Mouse (Mus musculus) spleen, postnatal 36 days (tissue): ENCODE results near the gene Amn.

Experiments
- DNase-seq, 2 experiments: peaks; one replicate each; pipeline ENCODE4 v3.0.0; 2022; ENCODE audit warnings: low spot score in 2 of 2, mixed read lengths in 1 of 2

Gene Amn

DNA sequence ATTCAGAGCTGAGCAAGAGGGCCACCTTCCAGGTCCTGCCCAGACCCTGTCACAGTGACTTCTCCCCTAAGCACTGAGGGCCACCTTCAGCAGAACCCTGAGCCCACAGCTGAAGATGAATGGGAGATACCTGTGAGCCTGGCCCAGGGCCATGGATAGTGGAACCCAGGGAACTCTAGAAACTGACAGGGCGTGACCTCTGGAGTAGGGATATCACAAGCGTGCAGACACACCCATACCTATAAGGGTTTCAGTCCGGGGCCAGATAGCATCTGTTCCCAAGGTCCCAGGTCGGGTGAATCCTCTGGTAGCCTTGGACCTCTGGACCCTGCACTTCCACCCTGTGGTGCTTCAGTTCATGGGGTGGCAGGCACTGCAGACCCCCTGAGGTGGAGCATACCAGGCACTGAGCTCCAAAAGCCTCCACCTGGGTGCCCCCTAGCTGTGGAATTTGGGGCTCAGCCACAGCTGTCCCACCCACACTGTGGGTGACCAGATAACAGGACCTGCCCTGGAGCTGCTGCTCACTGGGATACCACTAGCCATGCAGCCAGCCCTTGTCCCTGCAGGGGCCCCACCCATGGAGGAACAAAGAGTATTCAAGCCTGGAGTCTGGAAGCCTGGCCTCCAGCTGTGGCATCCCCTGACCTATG, 3.1 kb upstream of the Amn start:
- DNase-seq, result no peak

- DNase-seq, result no peak
Observed at GRCm38 (mm10) chr12:111271406-111271805, 511 bp downstream of the Amn start.

DNA sequence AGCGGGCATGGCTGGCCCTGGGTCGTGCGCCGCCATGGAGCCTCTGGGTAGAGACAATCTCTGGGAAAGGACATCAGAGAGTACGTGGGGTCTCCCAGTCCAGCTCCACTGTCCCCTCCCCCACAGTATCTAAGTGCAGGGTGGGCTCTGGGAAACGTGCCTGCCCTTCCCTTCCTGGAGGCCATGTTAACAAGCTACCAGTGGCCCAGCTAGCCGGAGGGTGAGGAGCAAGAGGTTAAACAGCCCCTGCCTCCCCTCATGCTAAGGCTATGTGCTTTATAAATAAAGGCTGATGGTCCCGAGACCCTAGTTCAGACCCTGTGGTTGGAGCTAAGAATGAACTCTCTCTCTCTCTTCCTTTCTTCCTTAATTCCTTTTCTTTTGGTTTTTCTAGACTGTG, 1.1 kb downstream of the Amn start:
- no peak for DNase-seq

- DNase-seq, result peak; percentile 25 to 36
Observed at GRCm38 (mm10) chr12:111272420-111272819, 1.5 kb downstream of the Amn start.

DNA sequence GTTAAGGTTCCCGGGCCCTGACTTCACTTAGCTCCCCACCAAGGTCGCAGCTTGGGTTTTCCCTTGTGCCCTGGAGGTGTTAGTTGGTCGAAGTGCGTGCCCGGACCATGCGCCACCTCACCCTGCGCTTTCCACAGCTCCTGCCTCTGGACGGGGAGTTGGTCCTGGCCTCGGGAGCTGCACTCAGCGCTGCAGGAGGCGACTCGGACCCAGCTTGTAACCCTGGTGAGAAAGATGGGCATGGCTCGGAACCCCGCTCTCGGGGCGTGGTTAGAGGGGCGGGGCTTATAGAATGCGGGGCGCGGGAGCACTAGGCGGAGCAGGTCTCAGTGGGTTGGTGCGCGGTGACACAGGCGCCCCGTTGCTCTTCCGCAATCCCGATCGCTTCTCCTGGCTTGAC, 3.1 kb downstream of the Amn start:
- DNase-seq, result no peak

- no peak for DNase-seq
Observed at GRCm38 (mm10) chr12:111274447-111275149, 3.7 kb downstream of the Amn start.

- no peak for DNase-seq
Observed at GRCm38 (mm10) chr12:111275150-111275841, 4.4 kb downstream of the Amn start.

DNA sequence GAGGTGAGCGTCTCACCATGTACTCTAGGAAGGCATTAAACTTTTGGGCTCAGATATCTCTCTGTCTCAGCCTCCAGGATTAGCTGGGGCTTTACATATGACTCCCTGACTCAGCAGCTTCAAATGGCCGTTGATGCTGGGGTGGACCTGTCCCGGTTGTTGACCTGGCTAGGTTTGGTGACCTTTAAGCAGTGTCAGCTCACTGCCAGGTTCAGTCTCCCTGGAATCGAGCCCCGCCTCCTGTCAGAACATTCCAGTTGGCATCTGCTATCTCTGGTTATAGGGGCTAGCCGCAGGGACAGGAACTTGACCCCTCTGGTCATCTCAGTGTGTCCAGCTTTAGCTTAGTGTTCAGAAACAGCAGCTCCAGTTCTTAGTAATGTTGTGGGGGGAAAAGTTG, 5.5 kb downstream of the Amn start:
- DNase-seq, result no peak

DNA sequence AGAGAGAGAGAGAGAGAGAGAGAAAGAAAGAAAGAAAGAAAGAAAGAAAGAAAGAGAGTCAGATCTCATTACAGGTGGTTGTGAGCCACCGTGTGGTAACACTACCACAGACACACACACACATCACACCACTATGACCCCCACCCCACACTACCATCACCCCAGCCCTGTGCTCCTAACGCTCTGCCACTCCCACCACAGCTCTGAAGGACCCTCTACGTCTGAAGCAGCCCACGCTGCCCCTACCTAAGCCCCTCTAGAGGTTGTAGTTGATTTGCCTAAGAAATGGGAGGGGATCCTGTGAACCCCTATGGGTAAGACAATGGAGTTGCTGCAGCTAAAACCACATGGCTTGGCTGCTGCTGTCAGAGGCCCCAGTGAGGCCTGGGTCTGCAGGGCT, 12.7 kb downstream of the Amn start:
- DNase-seq, result no peak

- DNase-seq, result no peak
Observed at GRCm38 (mm10) chr12:111284532-111284931, 13.6 kb downstream of the Amn start.

GRCm38 (mm10) chr12:111293025-111293424, 22.1 kb downstream of the Amn start:
- DNase-seq, result no peak

DNA sequence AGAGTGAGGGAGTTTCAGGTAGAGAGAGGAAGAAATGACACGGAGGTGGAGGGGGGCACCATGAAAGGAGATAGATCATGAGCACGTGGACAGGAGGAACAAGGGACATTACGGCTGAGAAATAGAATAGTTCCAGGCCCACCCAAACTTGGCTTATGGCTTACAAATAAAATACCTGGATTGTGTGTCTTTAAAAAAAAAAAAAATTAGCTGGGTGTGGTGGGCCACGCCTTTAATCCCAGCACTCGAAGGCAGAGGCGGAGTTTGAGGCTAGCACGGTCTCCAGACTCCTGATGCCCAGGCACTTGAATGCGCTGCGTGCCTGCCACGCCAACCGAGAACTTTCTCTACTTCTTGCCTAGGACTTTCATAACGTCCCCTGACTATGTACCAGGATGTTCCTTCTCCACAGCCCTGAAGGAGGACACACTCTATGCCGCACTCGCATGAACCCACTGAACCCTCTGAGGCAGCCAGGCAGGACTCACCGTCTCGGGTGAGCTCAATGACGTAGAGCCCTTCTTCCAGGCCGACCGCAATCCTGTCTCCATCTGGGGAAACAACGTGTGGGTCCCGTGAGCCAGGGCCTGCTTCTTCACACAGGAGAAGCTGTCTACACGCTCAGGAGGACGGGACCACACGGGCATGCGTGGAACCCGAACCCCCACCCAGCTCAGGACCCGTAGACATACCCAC, 30.6 kb downstream of the Amn start:
- no peak for DNase-seq

DNA sequence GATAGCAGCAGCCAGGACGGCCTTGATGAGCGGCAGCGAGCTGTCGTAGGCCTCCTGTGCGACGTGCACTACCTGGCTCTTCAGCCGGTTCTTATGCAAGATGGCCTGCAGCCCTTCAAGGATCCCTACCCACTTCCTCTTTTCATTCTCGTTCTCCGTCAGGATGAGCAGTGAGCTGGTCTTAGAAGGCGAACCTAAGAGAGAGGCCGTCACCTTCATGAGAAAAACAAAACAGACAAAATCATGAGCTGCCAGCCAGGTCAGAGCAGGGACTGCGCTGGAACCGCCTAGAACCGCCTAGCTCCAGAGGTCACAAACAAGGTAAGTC, 31.1 kb downstream of the Amn start:
- DNase-seq, result no peak

DNA sequence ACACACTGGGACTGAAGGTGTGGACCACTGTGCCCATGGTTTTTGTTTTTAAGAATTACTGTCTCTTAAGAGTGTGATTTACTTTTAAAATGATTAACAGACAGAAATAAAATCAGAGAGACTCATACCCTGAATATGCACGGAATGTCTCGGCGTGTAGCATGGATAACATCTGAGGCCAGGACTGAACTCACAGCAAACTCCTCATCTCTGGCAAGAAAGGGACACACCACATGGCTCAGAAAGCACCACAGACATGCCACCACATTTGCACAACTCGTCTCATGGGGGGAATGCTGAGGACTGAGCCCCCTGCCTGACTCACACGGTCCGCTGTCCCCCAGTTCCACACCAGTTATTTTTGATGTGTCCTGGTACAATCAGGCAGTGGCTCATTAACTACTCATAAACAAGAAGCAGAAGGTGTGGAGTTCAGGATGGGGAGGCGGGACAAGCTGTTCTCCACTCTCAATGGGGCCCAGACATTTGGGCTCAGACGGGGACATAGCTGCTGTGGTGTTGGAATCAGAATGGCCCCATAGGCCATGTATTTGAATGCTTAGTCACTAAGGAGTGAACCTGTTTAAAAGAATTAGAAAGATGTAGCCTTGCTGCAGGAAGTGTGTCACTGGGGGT, 32.9 kb downstream of the Amn start:
- no peak for DNase-seq

GRCm38 (mm10) chr12:111306821-111307220, 35.9 kb downstream of the Amn start:
- DNase-seq, result no peak

- DNase-seq, result no peak
Observed at GRCm38 (mm10) chr12:111309256-111309655, 38.4 kb downstream of the Amn start.

DNA sequence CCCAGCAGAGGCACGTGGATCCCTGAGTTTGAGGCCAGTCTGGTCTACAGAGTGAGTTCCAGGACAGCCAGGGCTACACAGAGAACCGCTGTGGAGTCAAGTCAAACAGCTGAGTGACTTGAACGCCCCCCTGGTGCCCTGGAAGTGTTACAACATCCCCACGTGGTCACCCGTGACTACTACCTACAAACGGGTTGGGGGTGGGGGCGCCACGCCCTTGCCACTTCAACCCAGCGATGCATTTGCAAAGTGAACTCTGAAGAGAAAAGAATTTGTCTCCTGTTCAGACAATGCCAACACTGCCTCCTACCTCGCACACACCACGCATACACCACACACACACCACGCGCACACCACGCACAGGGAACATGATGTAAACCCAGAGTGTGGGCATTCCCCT, 39.0 kb downstream of the Amn start:
- no peak for DNase-seq

DNA sequence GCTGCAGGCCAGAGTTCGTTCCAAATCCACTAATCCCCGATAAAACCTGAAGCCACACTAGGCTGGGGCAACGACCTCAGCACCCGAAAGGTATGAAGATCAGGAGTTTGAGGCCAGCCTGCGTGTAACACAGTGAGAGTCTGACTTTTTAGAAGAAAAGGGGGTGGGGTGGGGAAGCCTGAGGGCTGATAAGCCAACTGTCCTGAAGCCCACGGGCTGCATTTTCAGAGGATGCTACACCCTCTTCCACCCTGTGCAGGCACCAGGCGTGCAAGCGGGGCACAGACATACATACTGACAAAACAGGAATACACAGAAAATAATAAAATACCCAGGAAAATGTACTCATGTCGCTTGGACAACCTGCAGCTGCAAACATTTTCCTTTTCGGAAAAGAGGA, 40.9 kb downstream of the Amn start:
- no peak for DNase-seq

GRCm38 (mm10) chr12:111314273-111314672, 43.4 kb downstream of the Amn start:
- DNase-seq, result no peak

DNA sequence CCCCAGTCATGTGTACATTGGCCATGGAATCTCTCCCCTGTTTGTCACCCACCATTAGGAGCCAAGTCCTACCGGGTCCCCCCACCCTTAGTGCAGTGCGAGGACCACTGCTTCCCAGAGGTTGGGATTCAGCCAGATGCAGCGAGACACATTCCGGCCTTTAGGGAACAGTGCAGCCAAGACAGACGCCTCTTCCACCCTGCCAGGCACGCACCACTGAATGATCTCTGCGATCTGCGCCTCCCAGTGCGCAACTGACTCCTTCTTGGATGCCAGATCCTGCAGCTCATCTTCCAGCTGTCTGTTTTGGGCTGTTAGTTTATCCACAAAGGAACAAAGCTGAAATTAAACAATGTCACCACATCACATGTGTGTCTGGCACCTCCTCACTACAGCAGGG, 46.8 kb downstream of the Amn start:
- no peak for DNase-seq

GRCm38 (mm10) chr12:111320549-111320948, 49.7 kb downstream of the Amn start:
- no peak for DNase-seq

DNA sequence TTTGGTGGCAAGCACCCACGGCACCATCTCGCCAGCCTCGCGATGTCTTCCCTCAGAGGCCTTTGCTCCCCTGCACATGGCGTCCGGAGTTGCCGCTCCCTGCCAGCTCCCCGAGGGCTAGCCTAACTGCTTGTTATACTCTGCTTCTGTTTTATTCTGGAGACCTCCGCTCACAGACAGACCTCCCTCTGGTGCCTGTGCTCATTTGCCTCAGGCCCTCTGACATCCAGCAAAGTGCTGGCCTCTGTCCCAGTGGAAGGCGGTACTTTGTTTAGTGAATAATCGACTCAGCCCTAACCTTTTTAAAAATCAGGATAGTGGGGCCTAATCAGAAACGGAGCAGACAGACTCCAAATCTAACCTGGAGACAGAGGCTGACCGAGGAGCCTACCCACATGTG, 50.9 kb downstream of the Amn start:
- DNase-seq, result no peak
